Mouse (Mus musculus): Measurements from ENCODE around the gene Rapgef4. TPM values are rescaled to one million over a fixed set of nuclear protein-coding genes. Genes with fewer than 3 reads are reported as not detected.

The Rapgef4 gene
- total and polyA plus RNA-seq, 2 experiments from 2014 or later: 48.5 to 78.6 TPM

GRCm38 (mm10) chr2:72183751-72184150 lies 202.7 kb downstream of the Rapgef4 start:
- no peak for TF ChIP-seq CTCF (IDR thresholded peaks at IDR 0.05)
- H3K4me1 ChIP-seq (ENCODE audit: insufficient read depth, low read length): no peaks in the 10 kb centered on the region
- H3K9ac ChIP-seq (replicated peaks; ENCODE audit: low read length, poor library complexity, severe bottlenecking): no peak overlapping the region
- H3K4me3 ChIP-seq (ENCODE audit: low read depth, low read length): no peak overlapping the region
- peaks cover 7% of the 10 kb centered on the region; the same call in 1 of the 2 replicates for H3K36me3 ChIP-seq (ENCODE audit: insufficient read depth, low read length)
- 78% methylated on average over 3 of the region's 3 CpGs for WGBS
- no peaks in the 10 kb centered on the region for H3K27me3 ChIP-seq (ENCODE audit: insufficient read depth, low read length)
- H3K4me2 ChIP-seq (ENCODE audit: low read depth, low read length, poor library complexity, severe bottlenecking): no peak overlapping the region
- H3K27ac ChIP-seq (ENCODE audit: low read depth, low read length): no peak overlapping the region
- H3K9me3 ChIP-seq (ENCODE audit: low read length): no peaks in the 10 kb centered on the region
- DNase-seq (ENCODE audit: low spot score): no peak
- ATAC-seq (ENCODE audit: low FRiP score): no peak

- 70% methylated on average over 6 of the region's 6 CpGs for WGBS
- no peak overlapping the region for H3K4me3 ChIP-seq (ENCODE audit: low read depth, low read length)
- TF ChIP-seq CTCF (IDR thresholded peaks at IDR 0.05): no peak
- H3K9me3 ChIP-seq (ENCODE audit: low read length): no peaks in the 10 kb centered on the region
- H3K27me3 ChIP-seq (ENCODE audit: insufficient read depth, low read length): no peaks in the 10 kb centered on the region
- H3K27ac ChIP-seq (ENCODE audit: low read depth, low read length): no peak overlapping the region
- no peak overlapping the region for H3K4me2 ChIP-seq (ENCODE audit: low read depth, low read length, poor library complexity, severe bottlenecking)
- DNase-seq (ENCODE audit: low spot score): no peak
- H3K36me3 ChIP-seq (ENCODE audit: insufficient read depth, low read length): peaks cover 15% of the 10 kb centered on the region
- 0 out of 2 replicates have a peak, but pooled peaks have one; percentile 16 for ATAC-seq (ENCODE audit: low FRiP score)
- no peaks in the 10 kb centered on the region for H3K4me1 ChIP-seq (ENCODE audit: insufficient read depth, low read length)
- H3K9ac ChIP-seq (replicated peaks; ENCODE audit: low read length, poor library complexity, severe bottlenecking): no peak overlapping the region
Observed at GRCm38 (mm10) chr2:72196190-72196965, 215.3 kb downstream of the Rapgef4 start.

- no peaks in the 10 kb centered on the region for H3K27me3 ChIP-seq (ENCODE audit: insufficient read depth, low read length)
- DNase-seq (ENCODE audit: low spot score): no peak
- 60% methylated on average over 3 of the region's 3 CpGs for WGBS
Observed at GRCm38 (mm10) chr2:72197026-72197425, 216.0 kb downstream of the Rapgef4 start.

GRCm38 (mm10) chr2:72199451-72199850 lies 218.4 kb downstream of the Rapgef4 start:
- ATAC-seq (ENCODE audit: low FRiP score) (no peak), DNase-seq (ENCODE audit: low spot score) (no peak)
- Histone ChIP-seq H3K4me1 (ENCODE audit: insufficient read depth, low read length) (no peaks in the 10 kb centered on the region), H3K27me3 (ENCODE audit: insufficient read depth, low read length) (no peaks in the 10 kb centered on the region), H3K4me3 (ENCODE audit: low read depth, low read length) (no peak overlapping the region), H3K4me2 (ENCODE audit: low read depth, low read length, poor library complexity, severe bottlenecking) (no peak overlapping the region), H3K36me3 (ENCODE audit: insufficient read depth, low read length) (peaks cover 16% of the 10 kb centered on the region), H3K27ac (ENCODE audit: low read depth, low read length) (no peak overlapping the region), H3K9ac (replicated peaks; ENCODE audit: low read length, poor library complexity, severe bottlenecking) (no peak overlapping the region), H3K9me3 (ENCODE audit: low read length) (no peaks in the 10 kb centered on the region)
- 91% methylated on average over 2 of the region's 2 CpGs for WGBS
- TF ChIP-seq CTCF (IDR thresholded peaks at IDR 0.05): no peak

More at GRCm38 (mm10) chr2:72197026-72197425, 216.0 kb downstream of the Rapgef4 start:
- ATAC-seq (ENCODE audit: low FRiP score): no peak
- no peaks in the 10 kb centered on the region for H3K9me3 ChIP-seq (ENCODE audit: low read length)
- peak; percentile 63 for TF ChIP-seq CTCF (IDR thresholded peaks at IDR 0.05)
- H3K4me2 ChIP-seq (ENCODE audit: low read depth, low read length, poor library complexity, severe bottlenecking): no peak overlapping the region
- no peak overlapping the region for H3K27ac ChIP-seq (ENCODE audit: low read depth, low read length)
- no peak overlapping the region for H3K4me3 ChIP-seq (ENCODE audit: low read depth, low read length)
- H3K36me3 ChIP-seq (ENCODE audit: insufficient read depth, low read length): peaks cover 13% of the 10 kb centered on the region
- H3K4me1 ChIP-seq (ENCODE audit: insufficient read depth, low read length): no peaks in the 10 kb centered on the region
- no peak overlapping the region for H3K9ac ChIP-seq (replicated peaks; ENCODE audit: low read length, poor library complexity, severe bottlenecking)

- no peak for TF ChIP-seq CTCF (IDR thresholded peaks at IDR 0.05)
- no peak for DNase-seq (ENCODE audit: low spot score)
- no peaks in the 10 kb centered on the region for H3K27me3 ChIP-seq (ENCODE audit: insufficient read depth, low read length)
- H3K4me2 ChIP-seq (ENCODE audit: low read depth, low read length, poor library complexity, severe bottlenecking): no peak overlapping the region
- H3K4me1 ChIP-seq (ENCODE audit: insufficient read depth, low read length): no peaks in the 10 kb centered on the region
- WGBS: 63% methylated on average over 9 of the region's 9 CpGs
- no peak overlapping the region for H3K4me3 ChIP-seq (ENCODE audit: low read depth, low read length)
- H3K27ac ChIP-seq (ENCODE audit: low read depth, low read length): no peak overlapping the region
- no peak for ATAC-seq (ENCODE audit: low FRiP score)
- no peak overlapping the region for H3K9ac ChIP-seq (replicated peaks; ENCODE audit: low read length, poor library complexity, severe bottlenecking)
- H3K9me3 ChIP-seq (ENCODE audit: low read length): no peaks in the 10 kb centered on the region
- H3K36me3 ChIP-seq (ENCODE audit: insufficient read depth, low read length): peaks cover 12% of the 10 kb centered on the region
Observed at GRCm38 (mm10) chr2:72201506-72201905, 220.5 kb downstream of the Rapgef4 start.

GRCm38 (mm10) chr2:72202252-72202651 lies 221.2 kb downstream of the Rapgef4 start:
- ATAC-seq (ENCODE audit: low FRiP score) (no peak), DNase-seq (ENCODE audit: low spot score) (no peak)
- Histone ChIP-seq H3K4me2 (ENCODE audit: low read depth, low read length, poor library complexity, severe bottlenecking) (no peak overlapping the region), H3K9me3 (ENCODE audit: low read length) (no peaks in the 10 kb centered on the region), H3K36me3 (ENCODE audit: insufficient read depth, low read length) (peaks cover 12% of the 10 kb centered on the region), H3K27ac (ENCODE audit: low read depth, low read length) (no peak overlapping the region), H3K4me3 (ENCODE audit: low read depth, low read length) (no peak overlapping the region), H3K9ac (replicated peaks; ENCODE audit: low read length, poor library complexity, severe bottlenecking) (no peak overlapping the region), H3K27me3 (ENCODE audit: insufficient read depth, low read length) (no peaks in the 10 kb centered on the region), H3K4me1 (ENCODE audit: insufficient read depth, low read length) (no peaks in the 10 kb centered on the region)
- no peak for TF ChIP-seq CTCF (IDR thresholded peaks at IDR 0.05)
- 86% methylated on average over 6 of the region's 6 CpGs for WGBS
